Mouse (Mus musculus) frontal cortex, postnatal 10 days (tissue): ENCODE measurements around the gene Caml.
"Not testable (repeated sequence)": the region's sequence is repeated elsewhere in the genome, so short reads cannot be mapped to it uniquely, and the experiment has no call there.

Source experiments
- DNase-seq, 2 experiments: peaks; one replicate each; pipeline ENCODE4 v3.0.0; 2022; ENCODE audit warnings: low spot score in 2 of 2, mixed read lengths in 1 of 2

Gene Caml

DNA sequence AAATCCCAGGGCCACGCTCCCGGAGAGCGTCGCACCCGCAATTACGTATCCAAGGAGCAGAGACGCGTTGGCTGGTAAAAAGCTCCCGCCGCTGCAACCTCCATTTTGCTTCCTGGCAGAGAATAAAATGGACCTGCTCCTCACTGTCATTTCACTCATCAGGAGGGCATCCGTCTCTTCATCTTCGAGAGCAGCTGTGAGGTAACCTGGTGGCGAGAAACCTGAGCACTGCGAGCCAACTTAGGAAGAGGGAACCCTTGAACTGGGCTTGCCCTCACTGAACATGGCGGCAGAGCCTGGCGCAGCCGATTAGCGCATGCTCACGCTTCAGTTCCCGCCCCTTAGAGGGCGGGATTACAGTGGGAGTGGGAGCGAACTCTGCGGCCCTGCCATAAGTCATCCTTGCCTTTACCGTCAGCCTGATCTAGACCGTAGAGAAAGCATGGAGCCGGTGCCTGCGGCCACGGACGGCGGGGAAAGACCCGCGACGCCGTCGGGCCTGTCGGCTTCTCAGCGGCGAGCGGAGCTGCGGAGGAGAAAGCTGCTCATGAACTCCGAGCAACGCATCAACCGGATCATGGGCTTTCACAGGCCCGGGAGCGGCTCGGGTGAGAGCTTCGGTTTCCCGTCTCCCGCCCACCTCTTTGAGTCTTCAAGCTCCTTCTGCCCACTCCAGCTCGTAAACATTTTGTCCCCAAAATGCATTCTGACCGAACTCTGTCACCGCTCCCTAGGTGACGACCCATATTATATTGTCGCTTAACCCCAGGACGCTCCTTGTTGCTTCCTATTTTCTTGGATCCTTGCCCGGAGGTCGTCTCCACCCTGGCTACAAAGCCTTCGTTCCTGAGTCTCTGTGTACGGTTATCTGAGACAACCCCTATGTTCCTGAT, at the start of gene Caml:
Caml (plus strand) TSS at position 357 of the 893 bp plus-strand sequence.
- peak; percentile 77 to 85 for DNase-seq

DNA sequence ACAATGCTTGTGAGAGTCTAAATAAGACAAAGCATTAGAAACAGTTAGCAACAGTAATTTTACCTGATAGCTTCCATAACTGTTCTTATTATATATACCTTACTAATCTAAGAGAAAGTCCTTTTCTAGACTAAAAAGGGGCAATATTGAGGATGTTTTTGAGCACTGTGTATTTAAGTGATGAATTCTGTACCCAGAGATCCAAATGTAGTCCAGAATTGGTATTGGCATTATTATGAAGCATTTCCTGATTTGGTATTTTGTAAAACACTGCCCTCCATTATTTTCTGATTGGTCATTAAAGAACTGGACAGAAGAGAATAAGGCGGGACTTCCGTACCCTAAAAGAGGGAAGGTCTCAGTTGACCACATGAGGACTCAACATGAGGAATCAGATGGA, 49.4 kb upstream of the Caml start, which contains the start of gene Tmed9:
Tmed9 (plus strand) TSS at position 301 of the 400 bp plus-strand sequence.
- DNase-seq, result no peak

DNA sequence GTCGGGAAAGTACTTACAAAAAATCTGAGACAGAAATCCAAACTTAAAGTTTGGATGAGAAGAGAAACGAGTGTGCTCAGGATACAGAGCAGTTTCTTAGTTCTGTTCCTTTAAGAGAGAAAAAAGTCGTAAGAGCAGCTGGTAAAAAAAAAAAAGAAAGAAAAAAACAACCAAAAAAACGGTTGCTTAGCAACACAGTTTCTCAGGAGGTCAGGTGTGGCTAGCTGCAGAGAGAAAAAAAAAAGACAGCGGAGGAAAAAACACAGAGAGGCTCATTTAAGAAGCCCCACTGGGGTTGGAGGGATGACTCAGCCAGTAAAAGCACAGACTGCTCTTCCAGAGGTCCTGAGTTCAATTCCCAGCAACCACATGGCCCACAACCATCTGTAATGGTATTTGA, 48.5 kb upstream of the Caml start:
- no peak for DNase-seq

DNA sequence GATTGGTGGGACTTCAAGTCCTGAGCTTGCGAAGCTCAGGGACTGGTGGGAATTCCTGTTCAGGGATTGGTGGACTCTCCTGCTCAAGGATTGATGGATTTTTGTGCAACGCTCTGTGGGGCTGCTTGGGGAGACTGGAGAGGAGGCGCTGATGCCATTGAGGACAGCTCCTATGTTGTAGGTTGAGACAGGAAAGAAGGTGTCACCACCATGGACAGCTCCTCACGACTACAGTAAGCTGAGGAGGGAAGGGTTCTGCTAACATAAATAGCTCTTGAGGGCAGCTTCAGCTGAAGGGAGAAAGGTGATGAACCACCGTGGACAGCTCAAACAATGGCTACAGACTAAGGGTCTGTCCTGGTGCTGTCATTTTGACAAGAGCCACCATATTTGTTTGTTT, 46.9 kb upstream of the Caml start:
- DNase-seq, result no peak

DNA sequence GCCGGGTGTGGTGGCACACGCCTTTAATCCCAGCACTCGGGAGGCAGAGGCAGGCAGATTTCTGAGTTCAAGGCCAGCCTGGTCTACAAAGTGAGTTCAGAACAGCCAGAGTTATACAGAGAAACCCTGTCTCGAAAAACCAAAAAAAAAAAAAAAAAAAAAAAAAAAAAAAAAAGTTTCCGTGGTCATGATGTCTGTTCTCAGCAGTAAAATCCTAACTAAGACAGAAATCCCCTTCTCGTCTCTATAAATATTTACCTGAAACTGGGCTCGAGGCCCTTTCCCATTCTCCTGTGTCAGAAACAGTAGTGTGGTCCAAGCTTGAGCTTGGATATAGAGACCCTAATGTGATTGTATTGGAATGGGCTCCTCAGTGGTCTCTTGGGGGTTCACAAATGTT, 45.9 kb upstream of the Caml start:
- not testable (repeated sequence) for DNase-seq

DNA sequence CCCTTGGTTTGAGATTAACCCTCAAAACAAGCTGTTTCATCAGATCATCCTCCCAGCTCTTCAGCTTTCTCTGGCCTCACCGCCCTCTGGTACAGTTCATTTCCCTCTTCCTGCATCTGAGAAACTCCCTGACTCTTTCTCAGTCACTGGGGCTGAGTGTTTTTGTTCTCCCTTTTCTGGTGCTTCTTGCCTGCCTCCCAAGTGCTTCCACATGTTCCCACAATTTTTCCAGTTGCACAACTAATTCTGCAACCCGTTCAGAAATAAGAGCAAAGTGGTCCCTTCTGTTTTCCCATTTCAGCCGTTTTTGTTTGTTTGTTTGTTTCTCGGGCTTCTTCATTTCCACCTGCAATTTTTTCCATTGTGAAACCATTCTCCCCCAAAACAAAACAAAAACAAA, 44.7 kb upstream of the Caml start:
- DNase-seq, result no peak

DNA sequence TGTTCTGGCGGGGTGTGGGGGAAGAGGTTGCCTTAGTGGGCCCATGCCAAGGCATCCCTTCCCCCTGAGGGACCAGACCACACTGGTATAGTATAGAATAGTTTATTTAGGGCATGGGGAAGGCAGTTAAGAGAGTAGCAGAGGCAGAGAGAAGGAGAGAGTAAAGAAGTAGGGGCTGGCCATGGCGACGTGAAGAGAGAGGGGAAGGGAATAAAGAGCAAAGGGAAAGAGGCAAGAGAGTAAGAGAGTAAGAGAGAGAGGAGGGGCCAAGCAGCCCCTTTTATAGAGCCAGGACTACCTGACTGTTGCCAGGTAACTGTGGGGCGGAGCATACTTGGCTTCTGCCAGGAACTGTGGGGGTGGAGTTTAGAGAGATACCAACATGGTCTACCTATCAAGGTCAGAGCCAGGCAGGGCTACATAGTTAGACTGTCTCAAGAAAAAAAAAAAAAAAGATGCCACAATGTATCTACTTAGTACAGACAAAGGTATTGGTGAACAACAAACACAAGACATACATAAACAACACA, 30.8 kb upstream of the Caml start:
- no peak for DNase-seq

DNA sequence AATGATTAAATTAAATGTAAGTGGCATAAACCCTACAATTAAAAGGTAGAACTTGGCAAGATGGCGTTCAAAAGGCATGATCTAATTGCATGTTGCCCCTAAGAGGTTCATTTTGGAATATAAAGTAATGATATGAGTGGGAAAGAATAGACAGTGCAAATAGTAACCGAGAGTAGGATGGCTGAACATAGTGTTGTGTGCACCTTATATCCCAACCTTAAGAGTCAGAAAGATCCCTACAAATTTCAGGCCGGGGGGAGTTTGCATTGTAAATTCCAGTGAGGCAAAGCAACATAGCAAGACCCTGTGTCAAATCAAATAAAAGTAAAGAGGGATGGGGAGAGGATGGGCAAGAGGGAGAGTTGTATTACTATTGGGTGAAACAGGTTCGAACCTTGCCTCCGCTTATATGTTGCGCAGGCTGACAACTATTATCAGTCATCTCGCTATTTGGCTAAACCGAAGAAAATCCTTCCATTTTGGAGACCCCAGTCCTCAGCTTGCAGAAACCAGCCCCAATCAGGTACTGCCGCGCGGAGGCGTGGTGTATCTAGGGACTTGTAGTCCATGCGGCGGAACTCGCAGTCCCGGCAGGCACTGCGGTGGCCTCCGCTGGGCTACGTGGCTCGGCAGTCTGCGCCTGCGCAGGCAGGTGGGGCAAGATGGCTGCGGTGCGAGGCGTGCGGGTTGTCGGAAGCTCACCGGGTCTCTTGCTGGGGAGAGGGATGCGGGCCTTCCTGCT, 30.1 kb upstream of the Caml start:
- peak; percentile 96 to 97 for DNase-seq

DNA sequence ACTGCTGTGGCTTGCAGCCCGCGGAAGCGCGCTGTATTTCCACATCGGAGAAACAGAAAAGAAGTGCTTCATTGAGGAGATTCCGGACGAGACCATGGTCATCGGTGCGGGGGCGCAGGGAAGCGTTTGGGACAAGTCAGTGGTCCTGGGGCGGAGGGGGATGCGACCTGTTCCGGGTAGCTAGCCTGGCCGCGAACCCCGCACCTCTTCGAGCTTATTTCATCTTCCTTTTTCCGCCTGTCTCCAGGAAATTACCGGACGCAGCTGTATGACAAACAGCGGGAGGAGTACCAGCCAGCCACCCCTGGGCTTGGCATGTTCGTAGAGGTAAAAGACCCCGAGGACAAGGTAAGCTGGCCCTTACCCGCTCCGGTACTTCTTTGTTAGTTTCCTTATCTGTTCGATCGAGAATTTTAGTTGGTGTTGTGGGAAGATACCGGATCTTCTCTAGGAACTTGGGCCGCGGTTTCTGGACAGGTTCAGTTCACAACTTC, 29.5 kb upstream of the Caml start:
- DNase-seq, result no peak

DNA sequence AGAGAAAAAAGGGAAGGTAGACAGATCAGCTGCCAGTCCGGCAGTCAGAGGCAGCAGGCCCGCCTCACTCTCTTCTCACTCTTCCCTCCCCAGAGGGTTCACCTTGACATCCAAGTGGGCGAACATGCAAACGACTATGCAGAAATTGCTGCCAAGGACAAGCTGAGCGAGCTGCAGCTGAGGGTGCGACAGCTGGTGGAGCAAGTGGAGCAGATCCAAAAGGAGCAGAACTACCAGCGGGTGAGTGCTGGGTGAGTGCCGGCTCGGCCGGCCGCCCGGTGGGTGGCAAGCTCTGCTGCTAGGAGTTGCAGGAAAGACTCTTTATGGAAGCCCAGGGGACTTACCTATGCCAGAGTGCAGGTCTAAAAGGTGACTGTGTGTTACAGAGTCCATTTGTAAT, 27.4 kb upstream of the Caml start:
- DNase-seq, result no peak

DNA sequence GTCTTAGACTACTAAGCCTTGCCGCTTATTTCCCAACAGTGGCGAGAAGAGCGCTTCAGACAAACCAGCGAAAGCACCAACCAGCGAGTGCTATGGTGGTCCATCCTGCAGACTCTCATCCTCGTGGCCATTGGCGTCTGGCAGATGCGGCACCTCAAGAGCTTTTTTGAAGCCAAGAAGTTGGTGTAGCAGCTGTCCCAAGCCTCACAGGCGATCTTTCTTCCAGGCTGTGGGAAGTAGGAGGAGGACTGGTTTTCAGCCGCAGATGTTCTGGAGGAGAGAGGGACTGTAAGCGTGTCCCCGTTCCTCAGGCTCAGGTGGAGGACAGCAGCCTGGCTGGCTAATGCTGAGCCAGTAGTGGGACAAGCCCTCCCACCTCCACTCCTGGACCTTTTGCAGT, 26.0 kb upstream of the Caml start:
- no peak for DNase-seq

DNA sequence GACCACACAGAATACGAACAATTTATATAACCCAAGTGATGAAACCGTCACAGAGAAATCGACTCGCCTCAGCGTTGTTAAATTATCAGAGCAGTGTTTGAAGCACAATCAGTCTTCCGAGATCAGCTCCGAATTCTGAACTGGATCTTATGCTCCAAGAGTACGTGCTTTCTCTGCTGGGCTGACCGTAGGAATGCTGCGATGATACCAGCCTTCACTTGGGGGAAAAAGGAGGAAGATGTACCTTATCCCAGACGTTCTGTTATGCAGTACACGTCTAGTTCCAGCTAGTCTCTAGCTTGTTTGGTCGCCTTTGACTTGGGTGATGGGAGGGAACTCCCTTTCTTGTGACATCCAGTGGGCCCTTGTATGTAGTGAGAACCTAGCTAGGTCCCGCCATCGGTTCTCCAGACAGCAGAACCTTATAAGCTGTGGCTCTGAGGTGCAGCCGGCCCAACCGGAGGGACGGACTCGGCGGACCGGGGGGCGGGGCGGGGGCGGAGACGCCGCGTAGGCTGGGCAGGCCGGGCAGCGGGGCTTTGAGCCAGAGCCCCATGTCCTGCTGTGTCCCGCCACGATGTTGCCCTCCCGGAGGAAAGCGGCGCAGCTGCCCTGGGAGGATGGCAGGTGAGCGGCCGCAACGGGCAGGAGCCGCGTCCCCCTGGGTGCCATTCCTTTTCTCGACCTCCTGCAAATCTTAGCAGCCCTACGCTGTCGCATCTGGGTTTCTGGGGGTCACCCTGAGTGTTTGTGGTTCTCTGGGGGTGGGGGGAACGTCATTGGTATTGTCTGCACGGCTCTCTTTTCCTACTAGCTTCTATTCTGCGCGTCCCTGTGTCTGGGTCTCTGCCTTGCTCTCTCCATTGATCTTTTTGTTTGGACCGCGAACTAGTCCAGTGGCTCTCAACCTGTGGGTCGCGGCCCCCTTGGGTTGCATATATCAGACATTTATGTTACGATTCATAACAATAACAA, 23.0 kb upstream of the Caml start, which contains the start of gene B4galt7:
B4galt7 (plus strand) TSS at position 331 of the 975 bp plus-strand sequence.
- DNase-seq, result peak; percentile 75 to 82

DNA sequence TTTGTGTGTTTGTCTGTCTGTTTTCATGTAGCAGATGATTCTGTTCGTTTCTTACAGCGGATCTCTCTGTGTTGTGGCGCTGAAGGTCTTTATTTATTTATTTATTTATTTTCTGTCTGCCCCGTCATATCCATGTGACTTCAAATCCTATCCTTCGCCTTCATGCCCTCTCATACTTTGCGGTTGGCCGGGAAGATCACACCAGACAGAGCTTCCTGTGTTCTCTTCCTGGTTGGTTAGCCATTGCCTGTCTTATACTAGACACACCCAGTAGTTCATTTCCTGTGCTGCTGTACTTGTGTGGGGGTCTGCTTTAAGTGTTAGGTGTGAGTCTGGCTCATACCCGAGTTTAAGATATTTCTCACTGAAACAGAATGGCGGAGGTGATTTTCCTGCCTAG, 22.1 kb upstream of the Caml start:
- DNase-seq, result no peak

DNA sequence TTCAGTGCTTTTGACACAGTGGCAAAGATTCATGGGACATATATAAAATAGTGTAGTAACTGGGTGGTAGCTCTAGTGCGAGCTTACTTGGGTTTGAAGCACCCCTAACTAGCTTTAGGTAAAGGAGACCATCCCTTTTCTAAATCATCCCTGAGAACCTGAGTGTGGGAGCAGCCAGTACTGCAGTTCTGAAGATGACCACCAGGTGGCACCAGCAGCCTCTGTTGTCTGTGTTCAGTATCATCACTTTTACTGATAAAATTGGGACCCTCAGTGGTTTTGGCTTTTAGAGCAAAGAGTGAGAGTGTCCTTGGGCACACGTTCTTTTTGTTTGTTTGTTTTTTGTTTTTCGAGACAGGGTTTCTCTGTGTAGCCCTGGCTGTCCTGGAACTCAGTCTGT, 21.2 kb upstream of the Caml start:
- DNase-seq, result peak; percentile 60 to 80

DNA sequence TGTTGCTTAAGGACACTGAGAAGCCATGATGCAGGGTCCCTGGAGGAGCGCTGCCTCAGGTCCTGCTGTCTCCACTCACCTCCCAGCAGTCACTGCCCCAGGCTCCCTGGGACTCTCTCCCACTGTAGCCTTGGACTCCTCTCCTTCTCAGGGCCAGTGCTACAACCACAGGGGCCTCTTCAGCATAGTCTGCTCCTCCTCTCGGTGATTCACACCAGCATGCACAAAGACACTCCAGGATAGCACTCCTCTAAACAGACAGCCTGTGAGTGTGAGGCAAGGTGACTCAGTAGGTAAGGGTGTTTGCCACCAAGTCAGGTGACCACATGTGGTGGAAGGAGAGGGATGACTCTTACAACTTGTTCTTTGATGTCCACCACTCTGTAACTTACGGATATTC, 18.2 kb upstream of the Caml start:
- no peak for DNase-seq

DNA sequence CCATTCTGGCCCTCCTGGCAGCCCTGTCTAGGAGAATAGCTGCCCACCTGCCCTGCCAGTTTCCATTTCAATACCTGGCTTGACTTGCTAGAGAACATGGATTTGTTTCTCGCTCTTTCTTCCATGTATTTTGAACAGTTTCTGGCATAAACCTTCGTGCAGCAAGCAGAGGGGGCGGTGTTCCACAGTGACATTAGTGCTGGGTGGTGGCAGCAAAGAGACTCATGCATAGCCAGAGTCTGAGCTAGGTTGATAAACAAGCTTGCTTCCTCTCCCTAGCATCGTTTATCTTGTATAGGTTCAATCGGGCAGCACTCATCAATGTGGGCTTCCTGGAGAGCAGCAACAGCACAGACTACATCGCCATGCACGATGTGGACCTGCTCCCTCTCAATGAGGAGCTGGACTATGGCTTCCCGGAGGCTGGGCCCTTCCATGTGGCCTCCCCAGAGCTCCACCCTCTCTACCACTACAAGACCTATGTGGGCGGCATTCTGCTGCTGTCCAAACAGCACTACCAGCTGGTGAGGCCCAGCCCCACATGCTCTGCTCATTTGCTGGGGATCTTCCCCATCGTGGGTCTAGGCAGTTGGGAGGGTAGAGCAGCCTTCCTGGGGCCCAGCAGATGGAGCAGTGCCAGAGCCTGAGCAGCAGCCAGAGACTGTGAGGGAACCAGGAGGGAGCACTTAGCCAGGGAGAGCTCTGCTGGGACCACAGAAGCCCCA, 15.7 kb upstream of the Caml start:
- DNase-seq, result no peak

DNA sequence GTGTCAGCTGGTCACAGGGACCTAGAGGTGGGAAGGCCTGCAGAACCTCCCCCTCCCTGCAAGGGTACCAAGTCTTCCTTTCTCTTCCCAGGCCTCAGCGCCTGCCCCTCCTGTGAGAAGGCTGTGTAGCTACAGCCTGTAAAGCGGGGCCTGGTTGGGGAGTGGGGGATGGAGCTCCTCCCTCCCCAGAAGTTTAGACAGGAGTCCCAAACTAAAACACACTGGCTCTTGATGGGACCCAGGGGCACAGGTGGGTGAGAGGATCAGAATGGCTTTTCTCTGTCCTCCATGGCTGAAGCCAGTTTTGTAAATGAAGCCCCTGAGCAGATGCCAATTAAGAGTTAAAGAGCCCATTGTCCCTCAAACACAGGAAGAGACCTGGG, 15.2 kb upstream of the Caml start:
- no peak for DNase-seq

DNA sequence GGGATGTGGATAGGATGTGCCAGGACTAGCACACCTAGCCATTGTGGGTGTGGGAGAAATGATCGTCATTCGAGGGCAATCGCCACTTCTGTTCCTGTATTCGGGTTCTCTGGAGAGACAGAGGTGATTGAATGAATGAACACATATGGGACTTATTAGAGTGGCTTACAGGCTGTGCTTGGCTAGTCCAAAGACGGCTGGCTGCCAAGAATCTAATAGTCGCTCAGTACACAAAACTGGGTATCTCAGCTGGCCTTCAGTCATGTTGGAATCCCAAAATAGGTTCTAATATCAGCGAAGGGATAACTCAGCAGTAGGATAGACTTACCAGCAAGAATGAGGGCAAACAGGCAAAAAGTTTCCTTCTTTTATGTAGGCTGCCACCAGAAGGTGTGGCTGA, 10.8 kb upstream of the Caml start:
- DNase-seq, result no peak

DNA sequence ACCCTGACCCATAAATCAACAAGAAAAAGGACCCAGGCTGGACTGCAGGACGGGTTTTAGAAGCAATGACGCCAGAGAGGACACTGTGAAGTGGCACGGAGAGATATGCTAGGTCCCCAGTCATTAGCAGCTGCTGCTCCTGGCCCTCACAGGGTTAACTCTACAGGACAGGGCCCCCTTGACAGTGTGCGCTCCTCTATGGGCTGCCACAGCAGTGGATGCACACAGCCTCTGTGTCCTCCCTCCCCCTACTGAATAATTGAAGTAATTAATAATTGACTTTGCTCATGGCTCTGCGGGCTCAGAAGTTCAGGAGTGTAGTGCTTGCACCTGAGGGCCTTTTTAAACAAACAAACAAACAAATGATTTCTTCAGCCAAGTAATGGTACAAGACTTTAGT, 9.3 kb upstream of the Caml start:
- DNase-seq, result no peak

DNA sequence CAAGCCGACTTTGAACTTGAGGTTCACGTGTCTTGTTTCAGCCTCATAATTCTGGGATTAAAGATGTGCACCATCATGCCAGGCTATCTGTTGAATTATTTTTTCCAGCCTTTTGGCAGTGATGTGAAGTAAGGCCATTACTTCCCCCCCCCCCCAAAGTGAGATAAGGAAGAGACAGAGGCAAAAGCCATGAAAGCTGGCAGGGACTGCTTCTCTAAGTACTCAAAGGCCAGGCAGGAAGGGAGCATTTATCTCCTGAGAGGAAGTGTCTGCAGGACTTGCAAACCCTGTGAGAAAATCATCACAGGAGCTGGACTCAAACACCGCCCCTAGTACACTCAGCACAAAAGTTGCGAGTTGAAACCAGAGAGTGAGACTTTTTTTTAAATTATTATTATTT, 3.5 kb upstream of the Caml start:
- no peak for DNase-seq

DNA sequence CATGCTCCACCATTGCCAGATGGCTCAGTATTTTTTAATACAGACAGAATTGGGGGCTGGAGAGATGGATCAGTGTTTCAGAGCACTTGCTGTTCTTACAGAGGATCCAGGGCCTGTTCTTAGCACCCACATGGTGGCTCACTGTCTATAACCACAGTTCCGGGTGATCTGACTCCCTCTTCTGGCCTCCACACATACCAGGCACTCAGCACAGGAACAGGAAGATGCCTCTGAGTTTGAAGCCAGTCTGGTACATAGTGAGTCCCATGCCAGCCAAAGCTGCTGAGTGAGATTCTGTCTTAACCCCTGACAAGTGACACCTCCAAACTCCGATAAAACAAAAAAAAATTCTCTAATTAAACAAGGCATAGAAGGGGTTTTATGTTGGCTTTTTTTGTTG, 2.5 kb upstream of the Caml start:
- no peak for DNase-seq
